Mouse (Mus musculus) embryo, embryonic 9.5 days (tissue): Measurements from ENCODE around the gene Arhgef28.

ENCODE experiments used
- DNase-seq: peaks from one replicate; pipeline ENCODE4 v3.0.0-alpha.2; 2017; ENCODE audit errors: extremely low spot score

Gene Arhgef28

DNA sequence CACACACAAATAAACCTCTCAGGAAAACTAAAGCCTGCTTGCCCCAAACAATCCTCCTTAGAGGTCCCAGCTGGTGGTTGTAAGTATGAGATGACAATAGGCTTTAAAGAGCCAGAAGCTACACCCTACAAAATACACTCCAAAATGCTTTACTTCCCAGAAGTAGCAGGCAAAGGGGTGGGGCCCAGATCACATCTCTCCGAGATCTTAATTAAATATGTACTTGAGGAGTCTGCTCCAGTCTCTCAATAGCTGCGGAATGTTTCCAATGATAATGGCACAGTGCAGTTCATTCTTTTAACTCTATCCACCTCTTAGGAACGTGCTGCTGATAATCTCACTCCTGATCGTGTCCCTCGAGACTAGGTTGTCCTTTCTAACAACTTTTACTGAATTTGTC is 240.2 kb downstream of the Arhgef28 start:
- DNase-seq = no peak

DNA sequence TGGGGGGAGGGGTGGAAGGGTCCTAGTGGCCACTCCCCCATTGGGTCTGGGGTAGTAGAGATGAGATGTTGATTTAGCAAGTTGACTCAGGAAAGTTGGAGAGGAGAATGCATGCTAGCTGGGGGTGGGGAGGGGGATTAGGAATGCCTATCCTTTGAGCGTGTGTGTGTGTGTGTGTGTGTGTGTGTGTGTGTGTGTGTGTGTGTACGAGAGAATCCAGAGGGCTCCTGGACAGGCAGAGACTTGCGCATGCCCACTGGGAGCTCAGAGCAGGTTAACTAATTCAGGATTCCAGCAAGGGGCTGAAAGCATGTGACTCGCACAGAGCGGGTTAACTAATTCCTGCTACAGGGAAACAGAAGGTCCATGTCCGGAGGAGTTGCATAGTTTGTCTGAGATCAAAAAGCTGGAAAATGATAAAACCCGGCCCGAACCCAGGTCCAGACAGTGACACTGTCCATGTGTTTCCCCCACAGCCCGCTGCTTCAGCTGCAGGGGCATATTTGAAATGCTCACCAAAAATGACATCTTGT is 241.3 kb downstream of the Arhgef28 start:
- peak; percentile 23 for DNase-seq

DNA sequence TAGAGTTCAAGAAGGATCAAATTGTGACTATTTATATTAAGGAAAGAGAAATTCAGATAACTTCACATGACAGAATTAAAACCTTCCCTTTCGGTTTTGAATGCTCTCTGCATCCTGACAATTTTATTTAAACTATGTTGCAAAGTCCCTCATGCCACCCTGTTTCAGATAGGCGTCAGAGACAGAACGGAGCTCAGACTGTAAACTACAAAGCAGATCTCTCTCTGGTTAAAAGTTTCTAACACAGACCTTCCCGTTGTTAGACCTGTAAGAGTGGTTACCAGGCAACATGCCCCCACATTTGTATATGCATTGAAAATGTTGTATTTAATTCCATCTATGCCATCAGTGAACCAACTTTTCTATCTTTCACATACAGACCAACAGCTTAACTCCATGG is 246.1 kb downstream of the Arhgef28 start:
- DNase-seq = no peak

DNA sequence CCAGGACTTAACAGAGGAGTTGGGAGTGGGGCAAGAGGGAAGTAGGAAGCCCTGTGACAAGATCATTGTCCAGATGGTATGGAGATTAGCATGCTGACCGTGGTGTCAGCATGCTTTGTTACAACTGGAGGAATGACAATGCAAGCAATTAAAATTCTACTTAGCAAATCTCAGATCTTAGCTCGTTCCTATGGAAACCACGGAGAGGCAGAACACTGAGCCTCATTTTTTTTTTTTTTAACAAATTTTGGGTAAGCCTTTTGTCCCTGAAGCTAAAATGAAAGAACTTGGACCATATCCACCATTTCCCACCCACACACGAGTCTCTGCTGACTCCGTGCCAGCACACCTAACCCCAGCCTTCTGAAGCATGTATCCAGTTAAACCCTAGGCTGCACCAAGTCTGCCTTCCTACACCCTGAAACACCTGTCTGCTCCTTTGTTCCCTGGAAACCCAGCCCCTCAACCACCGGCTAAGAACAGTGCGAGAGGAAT is 246.8 kb downstream of the Arhgef28 start:
- no peak for DNase-seq

DNA sequence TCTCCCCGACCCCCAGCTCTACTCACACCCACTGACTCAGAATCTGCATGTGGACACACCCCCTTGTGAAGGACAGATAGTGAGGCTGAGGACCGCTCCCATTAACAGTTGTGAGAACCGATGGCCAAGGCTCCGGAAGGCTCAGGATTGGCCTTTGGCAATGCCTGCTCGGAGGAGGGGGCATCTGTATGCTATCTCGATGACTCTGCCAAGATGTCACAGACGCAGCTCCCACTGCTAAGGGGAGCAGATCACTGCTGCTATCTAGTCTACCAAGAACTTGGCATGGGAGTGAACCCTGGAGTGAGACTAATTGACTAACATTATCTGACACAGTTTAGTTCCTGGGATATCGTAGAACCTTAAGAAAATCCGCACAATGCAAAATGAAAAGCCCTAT is 250.5 kb downstream of the Arhgef28 start:
- DNase-seq = no peak

DNA sequence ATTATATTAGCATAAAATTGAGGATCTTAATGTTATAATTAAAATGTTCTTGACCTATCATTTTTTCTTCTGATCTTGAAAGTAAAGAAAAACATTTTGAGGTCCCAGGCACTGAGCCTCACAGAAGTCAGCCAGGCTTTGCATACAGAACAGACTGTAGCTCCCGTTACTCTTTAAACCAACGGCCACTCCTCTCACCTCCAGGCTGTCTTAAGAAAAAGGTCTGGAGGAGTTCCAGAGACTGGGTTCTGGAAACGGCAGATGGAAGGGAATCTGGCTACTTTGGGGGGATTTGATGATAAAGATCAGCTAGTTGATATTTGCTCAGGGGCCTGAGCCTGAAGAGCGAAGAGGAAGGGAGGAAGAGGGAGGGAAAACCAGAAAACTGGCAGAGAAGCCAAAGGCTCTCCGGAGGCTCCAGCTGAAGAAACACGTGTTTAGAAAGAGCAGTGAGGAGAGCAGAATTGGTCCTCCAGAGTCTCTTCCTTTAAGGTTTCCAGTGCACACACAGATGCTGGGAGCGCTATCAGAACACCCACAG is 251.2 kb downstream of the Arhgef28 start:
- no peak for DNase-seq

DNA sequence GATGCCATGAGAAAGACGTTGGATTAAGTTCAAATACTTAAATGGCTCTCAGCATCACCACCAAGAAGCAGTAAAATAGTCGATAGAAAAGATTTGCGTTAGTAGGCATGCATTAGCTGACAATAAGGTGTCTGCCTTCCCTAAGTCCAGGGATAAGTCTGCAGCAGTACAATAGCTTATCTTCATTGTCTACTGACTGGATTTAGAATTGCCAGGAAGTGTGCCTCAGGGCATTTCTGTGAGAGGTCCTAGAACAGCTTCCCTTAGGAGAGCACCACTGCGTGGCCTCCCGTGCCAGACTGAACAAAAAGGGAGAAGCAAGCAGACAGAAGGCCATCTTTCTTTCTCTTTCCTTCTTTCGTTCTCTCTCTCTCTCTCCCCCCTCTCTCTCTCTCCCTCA is 252.2 kb downstream of the Arhgef28 start:
- DNase-seq = no peak

DNA sequence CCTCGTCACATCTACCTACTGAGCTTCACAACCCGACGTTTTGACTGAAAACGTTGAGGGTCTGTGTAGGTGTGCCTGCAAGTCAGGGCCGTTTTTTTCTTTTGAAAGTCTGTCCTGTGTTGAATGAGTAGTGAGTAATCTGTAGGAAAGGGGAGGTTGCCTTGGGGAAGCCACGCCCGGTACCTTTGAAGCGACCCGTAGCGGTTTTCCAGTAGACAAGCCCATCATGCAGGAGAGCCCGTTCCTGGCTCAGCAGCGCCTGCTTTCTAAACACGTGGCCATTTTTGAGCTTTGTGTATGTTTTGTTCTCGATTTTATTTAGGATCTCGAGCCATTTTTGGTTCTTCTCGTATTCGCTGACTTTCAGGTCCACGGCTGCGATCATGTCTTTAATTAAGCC is 252.7 kb downstream of the Arhgef28 start:
- no peak for DNase-seq

DNA sequence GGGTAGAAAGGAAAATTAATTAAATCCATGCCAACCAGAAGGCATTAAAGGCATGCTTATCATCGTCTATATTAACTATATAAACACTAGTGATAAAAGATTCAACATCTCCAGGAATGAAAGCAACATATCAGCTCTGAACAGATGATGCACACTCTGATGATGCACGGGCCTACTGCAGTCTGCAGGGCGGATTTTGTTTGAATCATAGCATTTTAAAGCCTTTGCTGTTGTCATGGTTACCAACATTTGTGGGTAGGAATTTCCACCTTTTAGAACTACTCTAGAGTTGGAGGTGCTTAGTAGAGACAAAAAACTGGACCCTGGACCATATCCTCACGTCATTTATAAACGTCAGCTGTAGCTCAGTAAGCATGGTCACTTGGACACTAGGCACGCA is 257.4 kb downstream of the Arhgef28 start:
- DNase-seq = no peak

DNA sequence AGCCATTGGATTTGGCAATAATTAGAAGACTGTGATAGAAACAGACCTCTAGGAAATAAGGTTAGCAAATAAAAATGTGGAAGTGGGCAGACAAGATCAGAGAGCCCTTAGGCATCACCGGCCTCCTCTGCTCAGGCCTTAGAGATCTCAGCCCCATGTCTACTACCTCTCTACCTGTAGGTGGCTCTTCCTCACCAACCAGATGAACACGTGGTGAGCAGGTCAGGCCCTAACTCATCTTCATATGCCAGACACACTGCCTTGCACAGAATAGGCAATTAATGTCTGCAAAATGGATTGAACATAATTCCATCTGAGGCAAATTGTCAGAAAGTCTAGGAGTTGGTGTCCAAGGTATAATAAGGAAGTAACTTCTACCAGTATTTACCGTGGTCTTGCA is 258.6 kb downstream of the Arhgef28 start:
- DNase-seq = no peak

DNA sequence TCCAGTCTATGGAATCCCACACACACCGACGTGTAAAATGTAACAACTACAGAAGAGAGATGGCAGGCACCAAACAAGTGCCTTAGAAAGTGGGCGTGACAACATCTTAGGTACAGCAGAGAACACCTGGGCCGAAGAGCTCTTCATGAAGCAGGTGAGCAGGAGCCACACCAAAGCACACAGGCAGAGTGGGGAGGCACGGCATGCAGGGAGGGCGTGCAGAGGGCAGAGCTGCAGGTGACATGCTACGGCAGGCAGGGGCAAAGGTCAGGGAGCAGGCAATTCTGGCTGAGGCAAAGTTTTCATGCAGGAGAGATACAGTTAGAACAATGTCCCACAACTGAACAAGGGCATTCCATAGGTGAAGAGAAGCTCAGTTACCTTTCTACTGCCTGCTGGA is 259.8 kb downstream of the Arhgef28 start:
- DNase-seq = no peak

DNA sequence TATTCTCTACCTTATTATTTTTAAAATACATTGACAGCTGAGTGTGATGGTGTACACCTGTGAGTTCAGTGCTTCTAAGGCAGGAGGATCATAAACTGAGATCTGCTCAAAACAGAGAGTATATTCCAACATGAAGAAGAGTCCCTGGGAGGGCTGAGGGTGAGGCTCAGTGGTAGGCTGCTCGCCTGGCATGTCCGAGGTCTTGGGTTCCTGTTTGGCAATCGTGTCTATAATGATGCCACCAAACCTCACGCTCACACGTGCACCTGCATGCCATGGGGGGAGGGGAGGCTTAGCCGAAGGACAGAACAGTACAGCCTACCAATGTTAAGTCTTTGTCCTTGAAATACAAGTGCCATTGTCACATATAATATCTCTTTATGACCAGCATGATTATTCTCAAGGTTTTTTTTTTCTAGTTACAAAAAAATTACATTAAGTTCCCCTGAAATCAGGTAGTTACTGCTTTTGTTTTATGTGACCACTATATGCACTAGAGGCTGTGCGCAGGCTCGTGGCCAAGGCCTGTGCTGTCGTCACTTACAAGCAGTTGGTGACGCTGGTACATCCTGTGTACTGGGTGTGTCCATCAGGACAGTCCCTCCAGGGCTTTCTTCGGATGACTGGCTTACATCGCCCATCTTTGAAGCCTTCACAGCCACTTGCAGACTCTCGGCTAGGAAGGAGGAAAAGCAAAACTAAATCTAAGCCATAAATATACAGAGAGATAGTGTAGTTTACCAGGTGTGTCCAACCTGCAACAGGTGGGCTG is 264.1 kb downstream of the Arhgef28 start:
- no peak for DNase-seq

DNA sequence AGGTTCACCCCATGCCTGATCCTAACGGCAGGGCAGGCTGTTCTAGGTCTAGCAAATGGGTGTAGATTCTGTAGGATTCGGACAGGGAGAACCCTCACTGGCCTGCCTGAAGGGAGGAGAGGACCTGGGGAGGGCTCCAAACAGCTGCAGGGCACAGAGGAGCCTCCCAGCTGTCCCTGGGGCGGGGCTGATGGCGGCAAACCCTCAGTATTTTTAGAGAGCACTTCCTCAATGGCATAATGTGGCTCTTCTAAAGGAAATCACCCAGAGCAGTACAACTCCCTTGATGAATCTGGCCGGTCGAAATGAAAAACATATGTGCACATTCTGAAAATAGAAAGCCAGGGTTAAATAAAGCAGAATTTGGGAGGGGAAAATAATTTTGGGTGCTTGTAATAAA is 265.1 kb downstream of the Arhgef28 start:
- no peak for DNase-seq

DNA sequence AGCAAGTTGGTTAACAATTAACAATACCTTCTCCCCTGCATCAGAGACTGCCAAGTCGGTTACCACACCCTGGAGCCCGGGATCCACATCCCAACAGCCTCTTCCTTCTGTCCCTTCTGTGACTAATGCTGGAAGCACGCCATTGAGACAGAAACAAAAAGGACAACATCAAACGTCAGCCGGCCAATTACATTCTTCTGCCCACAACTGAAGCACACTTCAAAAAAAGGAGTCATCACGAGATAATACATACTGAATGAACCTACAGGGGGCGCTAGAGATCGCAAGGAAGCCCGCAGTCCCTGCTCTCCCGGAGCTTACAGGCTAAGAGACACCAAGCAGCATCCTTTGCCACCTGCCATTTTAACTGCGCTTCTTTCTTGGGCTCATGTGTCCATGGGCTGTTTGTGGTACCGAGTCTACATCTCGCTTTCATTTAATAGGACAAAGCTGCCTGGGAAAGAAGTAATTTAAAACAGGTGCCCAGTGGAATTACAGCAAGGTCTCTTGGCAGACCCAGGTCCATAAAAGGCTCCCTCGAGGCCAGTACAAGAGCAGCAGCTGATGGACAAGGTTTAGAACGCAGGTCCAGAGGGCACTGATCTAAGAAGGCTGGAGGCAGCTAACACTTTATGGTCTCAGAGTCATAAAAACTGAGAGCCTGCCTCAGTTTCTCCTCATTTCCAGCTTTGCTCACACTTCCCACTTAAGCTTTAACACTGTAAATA is 266.6 kb downstream of the Arhgef28 start:
- peak; percentile 27 for DNase-seq

DNA sequence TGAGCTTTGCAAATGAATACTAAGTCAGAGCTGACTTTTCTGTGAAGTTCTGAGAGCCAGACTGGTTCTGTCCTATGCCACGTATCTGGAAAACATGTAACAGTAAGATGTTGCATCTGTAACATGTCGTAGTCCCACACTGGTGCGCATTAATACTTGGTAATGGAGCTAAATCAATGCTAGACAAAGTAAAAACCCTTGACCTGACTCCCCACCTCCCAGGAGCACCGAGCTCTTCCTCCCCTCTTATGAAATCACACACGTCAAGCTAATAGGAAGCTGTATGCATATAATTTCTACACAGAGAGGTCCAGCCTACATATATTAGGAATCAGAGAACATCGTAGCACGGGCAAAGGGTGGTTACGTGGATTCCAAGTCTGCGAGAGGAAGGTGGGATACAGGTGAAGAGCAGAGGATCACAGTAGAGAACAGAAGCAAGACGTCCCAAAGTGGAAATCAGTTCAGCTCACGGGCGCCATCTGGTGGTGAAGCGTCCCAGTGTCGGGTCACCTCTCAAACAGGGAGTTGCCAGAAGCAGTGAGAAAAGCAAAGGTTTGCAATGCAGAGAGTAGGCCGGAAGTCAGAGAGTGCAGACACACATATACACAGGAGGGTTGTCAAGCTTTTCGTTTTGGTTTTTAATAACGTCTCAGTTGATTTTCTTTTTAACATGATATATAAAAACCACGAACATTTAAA is 267.5 kb downstream of the Arhgef28 start:
- DNase-seq = peak; percentile 91

DNA sequence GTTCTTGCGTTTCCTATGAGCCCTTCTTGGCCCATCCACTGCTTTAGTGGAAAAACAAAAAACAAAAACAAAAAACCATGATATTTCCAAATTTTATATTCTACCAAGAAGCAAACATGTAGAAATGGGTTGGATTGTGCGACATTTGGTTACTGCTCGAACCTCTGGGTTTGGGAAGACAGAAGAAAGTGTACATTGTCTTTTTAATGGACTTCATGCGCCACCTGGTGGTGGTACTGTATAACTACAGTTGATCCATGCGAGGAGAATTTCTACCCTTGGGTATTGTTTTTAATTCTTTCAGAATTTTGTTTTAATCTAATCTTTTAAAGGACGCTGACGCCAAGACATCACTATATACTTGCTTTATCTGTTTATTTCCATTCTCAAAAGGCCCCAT is 268.3 kb downstream of the Arhgef28 start:
- DNase-seq = peak; percentile 58

DNA sequence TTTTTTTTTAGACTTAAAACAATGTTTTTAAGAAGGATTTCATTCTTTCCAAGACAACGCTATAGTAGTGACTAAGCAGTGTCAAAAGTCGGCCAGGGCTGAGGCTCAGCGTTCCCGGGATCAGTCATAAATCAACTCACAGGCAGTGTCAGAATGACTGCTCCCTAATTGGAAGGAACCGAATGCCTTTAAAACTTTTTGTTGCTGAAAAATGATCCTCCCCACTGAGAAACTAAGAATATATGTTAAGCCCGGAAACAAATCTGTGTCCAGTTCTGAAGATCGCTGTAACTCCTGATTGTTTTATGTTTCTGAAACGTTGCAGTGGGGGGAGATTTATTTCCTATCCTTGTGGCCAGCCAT is 278.1 kb downstream of the Arhgef28 start:
- DNase-seq = peak; percentile 58

DNA sequence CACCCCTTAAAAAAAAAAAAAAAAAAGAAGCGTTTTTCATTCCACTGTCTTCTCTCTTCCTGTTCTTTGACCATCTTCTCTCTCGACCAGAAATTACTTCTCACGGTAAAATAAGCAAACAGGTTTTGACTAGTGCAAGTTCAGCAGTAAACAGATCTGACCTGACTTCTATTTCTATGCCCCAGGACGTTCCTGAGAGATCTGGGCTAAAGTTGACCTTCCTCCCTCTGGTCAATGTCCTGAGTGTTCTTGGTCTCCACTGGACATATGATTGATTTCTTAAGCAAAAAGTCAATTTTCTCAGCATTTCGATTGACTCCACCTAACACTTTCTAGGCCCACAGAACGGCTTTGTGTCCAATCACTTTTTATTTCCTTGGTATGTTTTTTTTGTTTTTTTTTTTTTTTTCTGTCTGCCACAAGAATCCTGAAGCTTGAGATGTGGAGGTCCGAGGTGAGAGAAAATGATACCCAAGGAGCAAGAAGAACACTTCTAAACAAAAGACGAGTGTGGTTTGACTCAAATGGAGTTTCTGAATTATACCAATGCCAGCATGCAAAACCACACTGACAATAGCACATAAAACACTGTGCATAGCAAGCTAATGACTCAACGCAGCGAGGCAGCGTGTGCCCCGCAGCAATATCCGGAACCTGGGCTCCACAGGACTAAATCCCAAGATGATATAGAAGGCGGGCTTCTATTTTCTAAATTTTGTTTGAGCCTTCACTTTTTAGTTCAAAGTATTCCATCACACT is 278.7 kb downstream of the Arhgef28 start:
- no peak for DNase-seq

DNA sequence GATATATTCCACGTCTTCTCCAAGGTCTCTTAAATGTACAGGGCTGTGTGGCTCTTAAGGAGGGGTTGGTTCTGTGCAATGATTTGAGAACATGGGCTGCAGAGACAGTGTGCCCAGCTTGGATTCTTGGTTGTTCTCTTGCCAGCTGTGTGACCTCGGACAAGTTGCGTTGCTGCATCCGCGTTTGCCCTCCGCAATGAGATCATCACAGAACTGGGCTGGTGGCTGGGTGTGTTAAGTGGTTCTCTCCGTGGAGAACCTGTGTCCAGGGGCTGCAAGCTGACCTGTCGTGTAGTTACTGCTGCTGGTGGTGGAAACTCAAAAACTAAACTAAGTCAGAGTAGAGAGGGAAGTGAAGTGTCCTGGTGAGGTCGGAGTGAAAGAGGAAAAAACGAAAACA is 279.9 kb downstream of the Arhgef28 start:
- DNase-seq = no peak

DNA sequence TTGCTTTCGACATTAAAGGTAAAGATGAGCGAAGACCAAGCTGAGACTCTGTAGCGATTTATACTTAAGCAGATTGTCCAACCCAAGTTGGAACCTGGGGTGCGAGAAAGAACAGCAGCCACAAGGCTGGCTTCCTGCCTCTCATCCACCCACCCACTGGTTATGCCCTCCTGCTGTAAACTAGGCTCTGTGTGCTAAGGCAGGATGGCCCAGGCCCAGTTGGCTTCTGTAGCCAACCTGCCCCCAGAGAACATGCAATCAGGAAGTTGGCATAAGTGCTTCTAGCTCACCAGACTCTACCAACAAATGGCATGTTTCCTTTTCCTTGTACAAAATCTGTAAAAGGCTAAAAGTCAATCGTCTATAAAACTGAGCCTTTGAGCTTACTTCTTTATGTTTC is 283.2 kb downstream of the Arhgef28 start:
- DNase-seq = no peak

DNA sequence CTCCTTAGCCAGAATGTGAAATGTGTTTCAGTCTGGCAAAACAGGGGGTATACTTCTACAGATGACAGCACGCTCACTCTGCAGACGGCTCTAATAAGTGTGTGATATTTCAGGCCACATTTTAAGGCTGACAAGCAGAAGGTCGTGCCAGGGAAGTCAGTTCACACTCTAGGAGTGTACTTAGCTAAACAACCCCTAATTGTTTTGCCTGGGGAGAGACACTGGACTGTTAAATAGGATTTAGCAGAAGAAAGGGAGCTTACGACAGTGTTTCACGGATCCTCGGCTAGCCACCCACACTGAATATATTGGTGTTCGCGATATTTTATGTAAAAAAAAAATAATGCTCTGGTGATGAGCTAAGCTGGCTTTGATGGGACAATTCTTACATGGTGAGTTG is 286.6 kb downstream of the Arhgef28 start:
- no peak for DNase-seq
